Mouse (Mus musculus) ES-Bruce4 (cell line): ENCODE results near the gene Rdh8.

Source experiments
- CTCF ChIP-seq: IDR thresholded peaks from one replicate; pipeline ENCODE4 v1.8.1; 2011; ENCODE audit warnings: low read depth, low read length
- POLR2A ChIP-seq: IDR thresholded peaks from one replicate; pipeline ENCODE4 v1.8.1; 2011; ENCODE audit warnings: low read length; ENCODE audit not compliant: insufficient read depth

GRCm38 (mm10) chr9:20825781-20826180 lies 7.5 kb downstream of the Rdh8 start:
- TF ChIP-seq POLR2A: no peak
- TF ChIP-seq CTCF: no peak
